11 mouse cellular contexts compared by ENCODE assay signal in genomic region chr14:111680271-111680670, GRCm38 (mm10). TPM values are rescaled to one million over a fixed set of nuclear protein-coding genes. Genes with fewer than 3 reads are reported as not detected.
DNase-seq lines count a peak whose midpoint lies in the region; ATAC-seq lines count a peak whose summit lies in the region.
"Had no signal": no experiment of that assay in that cellular context is flagged by ENCODE, and none has a peak within 500 bp of the region (broad histone marks: within the 10 kb centered on the region; RNA-seq: fewer than 3 reads in every experiment).

No protein-coding gene starts in this region.

- WGBS in heart, embryonic 13.5 days, result 52% methylated on average over 8 of the region's 8 CpGs
- 70% methylated on average over 8 of the region's 8 CpGs for WGBS in embryonic facial prominence, embryonic 13.5 days
- WGBS in limb, embryonic 13.5 days, result 63% methylated on average over 8 of the region's 8 CpGs

- no peak for ATAC-seq in heart, embryonic 13.5 days (ENCODE audit: extremely low read depth, insufficient number of reproducible peaks, low FRiP score, low TSS enrichment)
- ATAC-seq in embryonic facial prominence, embryonic 13.5 days (ENCODE audit: insufficient number of reproducible peaks, insufficient read depth, low FRiP score, low TSS enrichment, low read depth), result no peak
- no peak for ATAC-seq in limb, embryonic 13.5 days (ENCODE audit: low FRiP score, low read depth)
- no peak for ATAC-seq in granulocyte monocyte progenitor cell, adult 5-6 weeks (replicated peaks; ENCODE audit: poor library complexity, severe bottlenecking)

- peak overlapping the region; percentile 96 for H3K4me2 ChIP-seq in heart, embryonic 13.5 days
- H3K4me2 ChIP-seq in embryonic facial prominence, embryonic 13.5 days, result peak overlapping the region; percentile 93; the same call in 1 of the 2 replicates
- H3K4me2 ChIP-seq in limb, embryonic 13.5 days (replicated peaks), result peak overlapping the region; percentile 96; the same call in 1 of the 2 replicates

- DNase-seq in heart, postnatal 36 days, result no peak
- peak; percentile 7 for DNase-seq in R1 (ENCODE audit: low read depth, low spot score)
- DNase-seq in adipocyte (ENCODE audit: low spot score), result no peak
- no peak for DNase-seq in gastrocnemius, postnatal 4 days (ENCODE audit: low spot score in 2 of 2)
- DNase-seq: lung, postnatal 4 days had no signal

- H3K9ac ChIP-seq in heart, embryonic 13.5 days, result no peak overlapping the region
- H3K9ac ChIP-seq in embryonic facial prominence, embryonic 13.5 days, result no peak overlapping the region
- H3K9ac ChIP-seq in limb, embryonic 13.5 days, result no peak overlapping the region

- H3K4me1 ChIP-seq in heart, embryonic 13.5 days, result peaks cover 14% of the 10 kb centered on the region
- peaks cover 20% of the 10 kb centered on the region for H3K4me1 ChIP-seq in embryonic facial prominence, embryonic 13.5 days
- peaks cover 17% of the 10 kb centered on the region for H3K4me1 ChIP-seq in limb, embryonic 13.5 days

- H3K27me3 ChIP-seq in heart, embryonic 13.5 days (replicated peaks), result peaks cover 43% of the 10 kb centered on the region
- peaks cover 50% of the 10 kb centered on the region for H3K27me3 ChIP-seq in embryonic facial prominence, embryonic 13.5 days
- peaks cover 35% of the 10 kb centered on the region for H3K27me3 ChIP-seq in limb, embryonic 13.5 days

- H3K4me3 ChIP-seq in heart, embryonic 13.5 days, result peak overlapping the region; percentile 63
- H3K4me3 ChIP-seq in embryonic facial prominence, embryonic 13.5 days, result no peak overlapping the region
- H3K4me3 ChIP-seq in limb, embryonic 13.5 days, result no peak overlapping the region
- H3K4me3 ChIP-seq: erythroblast, embryonic 14.5 days had no signal

- H3K36me3 ChIP-seq in heart, embryonic 13.5 days, result no peaks in the 10 kb centered on the region
- no peaks in the 10 kb centered on the region for H3K36me3 ChIP-seq in embryonic facial prominence, embryonic 13.5 days
- H3K36me3 ChIP-seq in limb, embryonic 13.5 days, result no peaks in the 10 kb centered on the region

- H3K27ac ChIP-seq in heart, embryonic 13.5 days (replicated peaks), result 0 out of 2 replicates have a peak overlapping the region, but pooled peaks have one; percentile 36
- H3K27ac ChIP-seq in embryonic facial prominence, embryonic 13.5 days, result no peak overlapping the region
- H3K27ac ChIP-seq in limb, embryonic 13.5 days, result no peak overlapping the region

- H3K9me3 ChIP-seq in heart, embryonic 13.5 days, result no peaks in the 10 kb centered on the region
- H3K9me3 ChIP-seq in embryonic facial prominence, embryonic 13.5 days, result no peaks in the 10 kb centered on the region
- no peaks in the 10 kb centered on the region for H3K9me3 ChIP-seq in limb, embryonic 13.5 days

- intact Hi-C loops in heart, postnatal 36 days (cut with DNase I), result no loop called here

RNA-seq across cellular contexts. Expression of gene Slitrk5, which starts 5.4 kb away (rescaled TPM):
- polyA plus RNA-seq in heart, embryonic 13.5 days (2015; fragmentation: Nextera tagmentation; extraction: Ambion mirVana), result 12.5 and 13.1 TPM in 2 replicates
- total RNA-seq in heart, postnatal 36 days (2021), result under 1 TPM in 1 of 2 experiments, not detected in 1; 0.05 TPM
- polyA plus RNA-seq in embryonic facial prominence, embryonic 13.5 days (2015; fragmentation: Nextera tagmentation; extraction: Ambion mirVana), result 4.6 and 5.7 TPM in 2 replicates
- 4.6 and 4.8 TPM in 2 replicates for polyA plus RNA-seq in limb, embryonic 13.5 days (2015; fragmentation: Nextera tagmentation; extraction: Ambion mirVana)
- total RNA-seq in granulocyte monocyte progenitor cell, adult 5-6 weeks (2014; fragmentation: Nextera tagmentation), result not detected in 2 replicates
- not detected in 2 replicates for total RNA-seq in granulocyte monocyte progenitor cell, adult 5-6 weeks (2017)
- total RNA-seq in gastrocnemius, postnatal 4 days (2021), result under 1 TPM; 0.52 to 0.74 TPM
- total RNA-seq: neutrophil, adult 5-6 weeks had no signal
